Mouse (Mus musculus) limb, embryonic 15.5 days (tissue): ENCODE data around the gene Pla2g2c. TPM values are rescaled to one million over a fixed set of nuclear protein-coding genes. Genes with fewer than 3 reads are reported as not detected.

Source experiments
- ATAC-seq: fragments of 200-750 bp; cut with Nextera tagmentation; 2 replicates; pipeline ENCODE4 v1.8.0; 2017; ENCODE audit warnings: low read depth, moderate TSS enrichment; ENCODE audit not compliant: insufficient number of reproducible peaks, low FRiP score, low TSS enrichment
- H3K27ac ChIP-seq: fragments of 300-500 bp; sonication (generic); 2 replicates; pipeline ENCODE4 v1.5.1; 2015; ENCODE audit warnings: moderate library complexity, mild to moderate bottlenecking, inconsistent platforms
- H3K27me3 ChIP-seq: fragments of 300-500 bp; sonication (generic); 2 replicates; pipeline ENCODE4 v1.6.1; 2015; ENCODE audit warnings: inconsistent platforms
- H3K36me3 ChIP-seq: fragments of 300-500 bp; sonication (generic); 2 replicates; pipeline ENCODE4 v1.6.1; 2015; ENCODE audit warnings: inconsistent platforms
- H3K4me1 ChIP-seq: fragments of 300-500 bp; sonication (generic); 2 replicates; pipeline ENCODE4 v1.6.1; 2015; ENCODE audit warnings: inconsistent platforms
- H3K4me2 ChIP-seq: fragments of 300-500 bp; sonication (generic); 2 replicates; pipeline ENCODE4 v1.6.1; 2015; ENCODE audit warnings: mild to moderate bottlenecking, inconsistent platforms
- H3K4me3 ChIP-seq: fragments of 300-500 bp; sonication (generic); 2 replicates; pipeline ENCODE4 v1.5.1; 2015; ENCODE audit warnings: mild to moderate bottlenecking, inconsistent platforms
- H3K9ac ChIP-seq: fragments of 300-500 bp; sonication (generic); 2 replicates; pipeline ENCODE4 v1.6.1; 2015; ENCODE audit warnings: inconsistent platforms
- H3K9me3 ChIP-seq: fragments of 300-500 bp; sonication (generic); 2 replicates; pipeline ENCODE4 v1.6.1; 2016; ENCODE audit warnings: inconsistent platforms
- WGBS: fragments of 180-500 bp; shearing (Covaris S2); methylation state at CpG from one replicate; pipeline ENCODE4 v1.1.7; 2015; 5-methylcytosine and 5-hydroxymethylcytosine counted together
- polyA plus RNA-seq: library from polyadenylated mRNA; unstranded; fragments of >200 nt; fragmentation: Nextera tagmentation; extraction: Ambion mirVana; gene quantifications from 2 replicates; pipeline ENCODE4 v1.2.1, GENCODE M21; 2015

Pla2g2c gene
- polyA plus RNA-seq, result 0.24 TPM in 1 of 2 replicates, not detected in the other

- Histone ChIP-seq H3K4me1 (peaks cover 25% of the 10 kb centered on the region), H3K9ac (0 out of 2 replicates have a peak within 1 kb of the TSS, but pooled peaks have one; percentile 4), H3K4me3 (peak within 1 kb of the TSS; percentile 24), H3K9me3 (no peaks in the 10 kb centered on the region), H3K4me2 (peak within 1 kb of the TSS; percentile 45), H3K36me3 (no peaks in the 10 kb centered on the region), H3K27me3 (peaks cover 4% of the 10 kb centered on the region; the same call in 1 of the 2 replicates), H3K27ac (peak within 1 kb of the TSS; percentile 47; the same call in 1 of the 2 replicates)
- ATAC-seq, result no peak
- 42% methylated on average over 18 of the region's 18 CpGs for WGBS
These were observed at the start of gene Pla2g2c for GRCm38 (mm10) chr4:138724354-138725126. Gene Pla2g2c (plus strand): TSS chr4:138724792.

GRCm38 (mm10) chr4:138676480-138676879, 48.1 kb upstream of the Pla2g2c start:
- ATAC-seq, result no peak
- H3K4me3 ChIP-seq, result no peak overlapping the region
- H3K4me1 ChIP-seq, result no peaks in the 10 kb centered on the region
- H3K4me2 ChIP-seq, result no peak overlapping the region
- 9% methylated on average over 16 of the region's 16 CpGs for WGBS
- no peak overlapping the region for H3K27ac ChIP-seq
- H3K36me3 ChIP-seq, result no peaks in the 10 kb centered on the region
- 0 out of 2 replicates have a peak, but pooled peaks cover 6% of the 10 kb centered on the region for H3K27me3 ChIP-seq
- no peaks in the 10 kb centered on the region for H3K9me3 ChIP-seq
- H3K9ac ChIP-seq, result no peak overlapping the region

GRCm38 (mm10) chr4:138677579-138677978, 47.0 kb upstream of the Pla2g2c start:
- WGBS, result 23% methylated on average over 16 of the region's 16 CpGs
- Histone ChIP-seq H3K9ac (no peak overlapping the region), H3K36me3 (no peaks in the 10 kb centered on the region), H3K27me3 (0 out of 2 replicates have a peak, but pooled peaks cover 4% of the 10 kb centered on the region), H3K4me2 (no peak overlapping the region), H3K27ac (no peak overlapping the region), H3K4me1 (no peaks in the 10 kb centered on the region), H3K9me3 (no peaks in the 10 kb centered on the region), H3K4me3 (no peak overlapping the region)
- ATAC-seq, result no peak

- Histone ChIP-seq H3K27me3 (0 out of 2 replicates have a peak, but pooled peaks cover 4% of the 10 kb centered on the region), H3K4me3 (no peak overlapping the region), H3K36me3 (no peaks in the 10 kb centered on the region), H3K4me2 (no peak overlapping the region), H3K9ac (no peak overlapping the region), H3K4me1 (no peaks in the 10 kb centered on the region), H3K27ac (no peak overlapping the region), H3K9me3 (no peaks in the 10 kb centered on the region)
- 67% methylated on average over 4 of the region's 4 CpGs for WGBS
- ATAC-seq, result no peak
These were observed 44.5 kb upstream of the Pla2g2c start for GRCm38 (mm10) chr4:138680124-138680523.

- no peak overlapping the region for H3K27ac ChIP-seq
- 71% methylated on average over 2 of the region's 2 CpGs for WGBS
- no peak overlapping the region for H3K4me2 ChIP-seq
- no peak overlapping the region for H3K4me3 ChIP-seq
- no peaks in the 10 kb centered on the region for H3K9me3 ChIP-seq
- H3K27me3 ChIP-seq, result peaks cover 13% of the 10 kb centered on the region; the same call in 1 of the 2 replicates
- H3K36me3 ChIP-seq, result no peaks in the 10 kb centered on the region
- ATAC-seq, result no peak
- no peak overlapping the region for H3K9ac ChIP-seq
- H3K4me1 ChIP-seq, result no peaks in the 10 kb centered on the region
These were observed 41.8 kb upstream of the Pla2g2c start for GRCm38 (mm10) chr4:138682760-138683159.

GRCm38 (mm10) chr4:138685813-138686212, 38.8 kb upstream of the Pla2g2c start:
- no peak overlapping the region for H3K27ac ChIP-seq
- 74% methylated on average over 6 of the region's 6 CpGs for WGBS
- no peaks in the 10 kb centered on the region for H3K4me1 ChIP-seq
- ATAC-seq, result no peak
- no peak overlapping the region for H3K4me3 ChIP-seq
- H3K27me3 ChIP-seq, result peaks cover 42% of the 10 kb centered on the region
- no peak overlapping the region for H3K9ac ChIP-seq
- H3K9me3 ChIP-seq, result no peaks in the 10 kb centered on the region
- no peak overlapping the region for H3K4me2 ChIP-seq
- H3K36me3 ChIP-seq, result no peaks in the 10 kb centered on the region

- H3K9me3 ChIP-seq, result no peaks in the 10 kb centered on the region
- no peak for ATAC-seq
- WGBS, result 18% methylated on average over 3 of the region's 3 CpGs
- H3K4me2 ChIP-seq, result no peak overlapping the region
- peaks cover 72% of the 10 kb centered on the region for H3K27me3 ChIP-seq
- no peaks in the 10 kb centered on the region for H3K36me3 ChIP-seq
- H3K9ac ChIP-seq, result no peak overlapping the region
- H3K4me1 ChIP-seq, result no peaks in the 10 kb centered on the region
- no peak overlapping the region for H3K4me3 ChIP-seq
- no peak overlapping the region for H3K27ac ChIP-seq
These were observed 35.5 kb upstream of the Pla2g2c start for GRCm38 (mm10) chr4:138689094-138689512.

GRCm38 (mm10) chr4:138690561-138690960, 34.0 kb upstream of the Pla2g2c start:
- Histone ChIP-seq H3K9ac (no peak overlapping the region), H3K36me3 (no peaks in the 10 kb centered on the region), H3K4me3 (no peak overlapping the region), H3K4me2 (no peak overlapping the region), H3K4me1 (no peaks in the 10 kb centered on the region), H3K27me3 (peaks cover 73% of the 10 kb centered on the region), H3K27ac (no peak overlapping the region), H3K9me3 (no peaks in the 10 kb centered on the region)
- 0% methylated on average over 4 of the region's 4 CpGs for WGBS
- ATAC-seq, result no peak

- Histone ChIP-seq H3K27ac (no peak overlapping the region), H3K9me3 (no peaks in the 10 kb centered on the region), H3K4me3 (no peak overlapping the region), H3K9ac (no peak overlapping the region), H3K4me1 (no peaks in the 10 kb centered on the region), H3K4me2 (no peak overlapping the region), H3K36me3 (no peaks in the 10 kb centered on the region), H3K27me3 (peaks cover 74% of the 10 kb centered on the region)
- 7% methylated on average over 19 of the region's 19 CpGs for WGBS
- no peak for ATAC-seq
These were observed 33.0 kb upstream of the Pla2g2c start for GRCm38 (mm10) chr4:138691443-138692181.

- Histone ChIP-seq H3K4me2 (no peak overlapping the region), H3K9ac (no peak overlapping the region), H3K4me3 (no peak overlapping the region), H3K27ac (no peak overlapping the region), H3K4me1 (no peaks in the 10 kb centered on the region), H3K36me3 (no peaks in the 10 kb centered on the region), H3K9me3 (no peaks in the 10 kb centered on the region), H3K27me3 (peaks cover 75% of the 10 kb centered on the region)
- 54% methylated on average over 12 of the region's 12 CpGs for WGBS
- ATAC-seq, result no peak
These were observed 31.4 kb upstream of the Pla2g2c start for GRCm38 (mm10) chr4:138693043-138693692.

- H3K4me1 ChIP-seq, result no peaks in the 10 kb centered on the region
- peaks cover 44% of the 10 kb centered on the region for H3K27me3 ChIP-seq
- ATAC-seq, result no peak
- H3K9ac ChIP-seq, result no peak overlapping the region
- WGBS, result 17% methylated on average over 7 of the region's 7 CpGs
- H3K36me3 ChIP-seq, result no peaks in the 10 kb centered on the region
- no peak overlapping the region for H3K27ac ChIP-seq
- H3K9me3 ChIP-seq, result no peaks in the 10 kb centered on the region
- no peak overlapping the region for H3K4me2 ChIP-seq
- no peak overlapping the region for H3K4me3 ChIP-seq
These were observed 27.9 kb upstream of the Pla2g2c start for GRCm38 (mm10) chr4:138696720-138697119.
